Mouse (Mus musculus) adrenal gland, postnatal 4 days (tissue): ENCODE measurements around the gene Bcl2. TPM values are rescaled to one million over a fixed set of nuclear protein-coding genes. Genes with fewer than 3 reads are reported as not detected.

ENCODE experiments used
- DNase-seq, 2 experiments: peaks; one replicate each; pipeline ENCODE4 v3.0.0; 2021 to 2022; ENCODE audit warnings: low spot score in 2 of 2, mixed read lengths in 2 of 2
- total RNA-seq, 2 experiments: library from RNA; stranded (reverse); gene quantifications; 2 replicates each; pipeline ENCODE4 v1.2.3; 2021

Gene Bcl2
- total RNA-seq, 2 experiments from 2014 or later: 9.1 to 13.3 TPM

DNA sequence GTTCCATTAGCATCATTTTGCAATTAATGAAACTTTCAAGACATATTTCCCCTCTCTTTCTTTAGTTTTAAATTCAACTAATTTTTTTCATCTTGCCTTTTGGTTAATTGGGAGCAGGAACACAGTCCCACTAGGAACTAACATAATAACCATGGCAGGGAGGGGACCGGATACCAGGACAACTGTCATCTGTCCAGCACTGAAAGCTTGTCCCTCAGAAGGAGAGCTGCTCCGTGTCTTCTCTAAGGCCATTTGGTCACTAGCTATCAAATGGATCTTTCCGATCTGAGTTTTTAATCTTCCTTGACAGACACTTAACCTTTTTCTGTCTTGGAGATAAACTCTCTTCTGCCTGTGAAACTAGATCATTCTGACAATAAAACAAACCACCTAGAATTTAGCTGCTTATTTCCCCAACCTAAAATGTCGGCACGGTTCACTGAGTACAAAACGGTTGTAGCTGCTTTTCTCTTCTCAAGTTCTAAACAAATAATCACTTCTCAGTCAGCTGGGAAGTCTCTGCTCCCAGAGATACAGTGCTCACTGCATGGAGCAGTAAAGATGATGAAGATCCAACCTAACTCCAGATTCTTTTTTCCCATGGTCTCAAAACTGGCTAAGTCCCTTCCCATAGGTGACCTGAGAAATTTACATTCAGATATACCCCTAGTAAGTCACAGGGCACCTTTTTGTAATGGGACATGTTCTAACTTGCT lies 34.1 kb downstream of the Bcl2 start:
- DNase-seq: no peak

DNA sequence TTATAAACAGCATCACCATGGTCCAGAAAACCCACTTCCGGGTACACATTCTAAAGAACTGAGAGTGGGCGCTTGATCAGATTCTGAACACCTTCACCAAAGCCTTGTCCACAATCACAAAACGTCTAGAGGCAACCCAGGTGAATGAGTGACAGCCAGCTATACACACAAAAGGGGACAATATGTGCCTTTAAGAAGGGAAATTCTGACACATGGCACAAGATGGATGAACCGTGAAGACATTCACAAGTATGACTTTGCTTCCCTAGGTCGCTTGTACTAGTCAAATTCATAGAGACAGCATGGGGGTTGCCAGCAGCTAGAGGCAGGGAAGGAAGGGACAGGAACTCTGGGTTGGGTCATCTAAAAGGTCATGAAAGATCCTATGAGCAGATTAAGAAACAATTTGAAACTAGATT lies 36.0 kb downstream of the Bcl2 start:
- no peak for DNase-seq

DNA sequence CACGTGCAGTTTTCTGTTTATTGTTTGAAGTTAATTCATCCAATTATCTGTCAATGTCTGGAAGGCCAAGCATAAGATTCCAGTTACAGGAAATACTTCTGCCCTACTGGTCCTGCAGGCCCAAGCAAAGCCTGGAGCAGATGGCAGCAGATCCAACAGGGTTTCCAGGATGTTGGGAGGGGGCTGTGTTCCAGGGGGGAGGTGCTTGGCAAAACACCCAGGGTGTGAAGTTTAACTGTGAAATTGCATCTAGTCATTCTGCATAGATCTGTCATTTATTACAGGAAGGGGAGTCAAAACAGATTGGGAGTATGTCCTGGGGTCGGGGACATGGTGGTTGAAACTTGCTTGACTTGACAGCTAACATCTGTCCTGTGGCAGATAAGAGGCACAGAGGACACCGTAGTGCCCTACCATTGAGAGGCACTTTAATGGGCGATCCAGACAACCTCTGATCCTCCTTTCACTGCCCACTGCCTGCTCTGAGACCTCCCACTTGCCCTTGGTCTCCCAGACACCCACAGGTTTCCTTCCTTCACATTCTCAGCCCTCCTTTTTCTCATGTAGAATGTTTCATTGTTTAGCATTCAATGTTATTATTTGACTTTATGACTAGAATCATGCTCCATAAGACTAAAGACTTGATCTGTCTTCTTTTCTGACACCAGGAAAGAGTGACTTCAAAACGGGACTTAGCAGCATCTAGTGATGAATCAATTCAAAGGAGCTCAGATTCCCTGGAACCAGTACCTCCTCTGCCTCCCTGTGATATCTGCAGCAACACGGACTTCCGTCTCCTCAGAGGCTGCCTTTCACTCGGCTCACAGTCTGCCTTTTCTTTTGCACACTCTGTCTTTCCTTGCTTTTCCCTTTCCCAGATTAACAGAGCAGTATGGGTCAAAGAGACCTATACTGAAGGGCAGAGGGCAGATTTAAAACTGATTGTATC lies 47.7 kb downstream of the Bcl2 start:
- no peak for DNase-seq

DNA sequence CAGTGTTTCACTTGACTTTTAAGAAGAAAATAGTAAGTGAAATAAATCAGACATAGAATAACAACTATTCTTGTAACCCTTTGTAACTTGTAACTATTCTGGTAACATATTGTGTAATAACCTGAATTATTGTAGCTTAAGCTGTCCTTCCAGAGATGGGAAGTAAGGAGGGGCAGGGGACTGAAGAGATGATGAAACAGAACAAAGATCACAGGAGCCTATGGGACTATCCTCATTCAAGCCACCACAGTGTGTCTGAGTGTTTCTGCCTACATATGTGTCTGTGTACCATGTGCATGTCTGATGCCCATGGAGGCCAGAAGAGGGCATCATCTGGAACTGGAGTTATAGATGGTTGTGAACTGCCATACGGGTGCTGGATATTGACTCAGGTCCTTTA lies 49.1 kb downstream of the Bcl2 start:
- no peak for DNase-seq

DNA sequence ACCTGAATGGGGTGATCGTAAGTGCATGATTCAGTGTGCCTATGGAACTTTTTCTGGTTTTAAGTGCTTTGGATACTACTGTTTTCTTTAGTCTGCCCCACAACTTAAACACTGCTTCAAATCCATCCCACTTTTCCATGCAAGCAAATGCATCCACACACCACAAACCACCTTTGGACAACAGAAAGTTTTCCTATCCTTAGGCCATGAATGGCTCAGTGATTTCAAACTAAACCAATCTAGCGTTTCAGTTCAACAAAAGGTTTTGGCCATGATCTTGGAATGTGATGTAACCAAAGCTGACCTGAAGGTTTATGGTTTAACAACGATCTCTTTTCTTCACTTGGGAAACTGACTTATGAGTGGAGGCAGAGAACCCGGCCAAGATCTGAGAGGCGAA lies 51.6 kb downstream of the Bcl2 start:
- DNase-seq: no peak

DNA sequence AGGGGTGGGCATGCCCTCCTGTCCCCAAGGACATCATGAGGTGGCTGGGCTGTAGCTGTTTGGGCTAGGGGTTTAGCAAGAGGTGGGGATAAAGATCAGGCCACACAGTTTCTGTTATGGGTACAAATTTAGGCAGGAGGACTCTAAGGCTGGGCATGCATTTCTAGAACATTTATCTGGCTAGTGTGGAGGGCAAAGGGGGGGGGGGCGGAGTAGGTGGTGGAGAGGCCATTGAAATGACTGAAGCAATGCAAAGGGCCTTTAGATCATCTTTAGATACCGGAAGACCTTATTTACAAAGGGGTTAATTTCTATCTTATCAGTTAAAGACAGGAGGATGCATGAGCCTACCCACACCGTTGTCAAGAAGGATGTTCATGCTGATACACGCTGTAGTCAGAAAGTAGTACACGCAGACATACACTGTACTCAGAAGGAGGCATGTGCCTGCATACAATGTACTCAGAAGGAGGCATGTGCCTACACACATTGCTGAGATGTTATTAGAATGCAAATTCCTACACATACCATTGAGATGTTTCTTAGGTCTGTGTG lies 55.7 kb downstream of the Bcl2 start:
- no peak for DNase-seq

DNA sequence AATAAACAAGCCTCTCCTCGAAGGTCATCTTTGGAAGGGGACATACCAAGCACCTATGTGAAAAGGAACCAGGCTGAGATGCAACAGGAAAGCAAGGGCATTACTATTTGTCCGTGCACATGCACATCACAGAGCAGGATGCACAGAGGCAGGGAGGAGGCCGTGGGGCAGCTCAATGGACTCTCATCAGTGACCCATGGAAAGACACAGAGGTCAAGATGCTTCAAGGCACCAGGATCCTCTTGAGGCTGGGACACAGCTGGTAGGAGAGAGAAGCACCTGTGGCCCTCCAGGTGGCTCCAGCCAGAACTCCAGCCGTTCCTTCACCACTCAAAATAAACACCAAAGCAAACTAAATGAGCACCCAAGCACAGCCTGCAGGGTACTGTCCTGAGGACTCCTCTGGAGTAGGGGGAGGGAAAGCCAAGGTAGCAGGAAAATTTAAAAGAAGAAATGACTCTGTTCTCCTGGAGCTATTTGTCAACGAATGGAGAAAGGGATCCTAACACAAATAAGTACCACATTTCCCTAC lies 57.8 kb downstream of the Bcl2 start:
- no peak for DNase-seq

DNA sequence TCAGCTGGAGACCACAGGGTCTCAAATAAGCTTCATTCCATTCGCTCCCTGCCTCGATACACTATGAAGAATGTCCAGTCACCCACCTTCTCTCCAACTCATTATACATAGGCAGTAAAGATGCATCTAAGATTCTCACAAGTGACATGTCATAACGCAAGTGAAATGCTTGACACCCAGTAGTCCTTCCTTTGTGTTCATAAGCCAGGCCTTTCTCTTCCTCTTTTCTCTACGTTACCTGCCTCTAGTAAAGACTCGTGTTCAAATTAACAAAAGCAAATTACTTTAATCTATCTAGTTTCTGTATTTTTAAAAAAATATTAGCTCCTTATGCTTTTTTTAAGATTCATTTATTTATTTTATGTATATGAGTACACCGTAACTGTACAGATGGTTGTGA lies 59.8 kb downstream of the Bcl2 start:
- no peak for DNase-seq

DNA sequence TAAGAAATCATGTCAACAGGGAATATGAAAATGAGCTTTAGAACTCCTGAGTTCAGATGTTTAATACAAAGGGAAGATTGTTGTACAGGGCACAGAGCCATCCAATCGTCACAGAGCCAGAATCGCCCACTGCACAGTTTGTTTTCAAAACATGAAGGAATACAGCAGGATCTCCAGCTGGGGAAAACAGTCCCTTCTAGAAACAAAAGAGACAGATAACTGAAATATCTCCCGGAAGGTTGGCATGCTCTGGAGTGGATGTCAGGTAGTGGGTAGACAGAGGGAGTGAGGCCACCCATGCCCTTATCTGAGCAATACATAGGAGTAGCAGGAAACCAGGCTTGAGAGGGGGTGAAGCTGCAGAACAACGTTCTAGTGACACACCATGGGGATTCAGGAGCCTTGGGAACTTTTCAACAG lies 60.6 kb downstream of the Bcl2 start:
- DNase-seq: no peak

DNA sequence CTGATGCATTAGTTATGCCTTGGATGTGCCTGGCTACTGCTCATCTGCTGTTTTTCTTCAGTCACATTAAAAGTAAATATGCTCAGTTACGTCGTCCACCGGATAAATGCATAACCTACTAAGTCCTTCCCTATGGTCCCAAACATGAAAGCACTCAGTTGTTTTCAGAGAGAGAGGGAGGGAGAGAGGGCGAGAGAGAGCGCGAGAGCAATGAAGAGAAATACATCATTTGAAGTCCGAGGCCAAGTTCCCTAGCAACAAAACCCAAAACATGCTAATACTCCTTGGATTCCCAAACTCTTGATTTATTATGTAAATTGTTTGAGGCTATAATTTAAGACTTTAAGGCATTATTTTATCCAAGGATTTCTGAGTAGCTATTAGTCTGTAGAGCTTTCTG lies 62.9 kb downstream of the Bcl2 start:
- no peak for DNase-seq

DNA sequence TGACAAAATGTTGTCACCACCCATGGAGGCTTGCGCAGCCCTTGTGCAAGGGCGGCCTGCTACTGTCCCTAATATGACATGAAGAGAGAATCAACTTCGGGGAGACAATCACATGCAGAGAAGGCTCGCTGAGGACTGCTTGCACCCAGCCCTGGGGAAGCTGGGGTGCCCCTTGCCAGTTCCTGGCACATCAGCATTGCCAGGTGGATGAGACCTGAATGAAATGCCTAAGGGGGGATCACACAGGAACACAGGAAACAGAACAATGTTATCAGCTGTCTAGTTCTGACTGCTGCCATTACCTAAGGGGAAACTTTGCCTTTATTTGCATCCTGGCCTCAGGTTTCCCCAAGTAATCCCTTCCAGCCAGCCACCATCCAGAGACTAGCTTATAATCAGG lies 63.6 kb downstream of the Bcl2 start:
- no peak for DNase-seq

DNA sequence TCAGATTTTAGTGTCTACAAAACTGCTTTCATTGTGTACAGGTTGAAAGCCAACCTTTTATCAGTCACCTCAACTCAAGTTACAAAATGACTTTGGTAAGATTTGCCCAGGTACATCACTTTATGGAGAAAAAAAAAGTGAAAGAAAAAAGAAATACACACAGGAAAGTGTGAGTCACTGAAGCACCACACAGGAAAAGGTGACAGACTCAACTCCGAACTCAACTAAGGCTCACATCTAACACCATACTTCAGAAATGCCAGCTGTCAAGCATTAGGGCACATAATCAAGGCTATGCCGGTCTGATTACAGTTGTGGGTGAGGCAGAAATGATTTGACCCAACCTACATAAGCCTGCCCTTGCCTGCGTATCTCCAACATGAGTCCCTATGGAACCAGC lies 66.7 kb downstream of the Bcl2 start:
- no peak for DNase-seq

DNA sequence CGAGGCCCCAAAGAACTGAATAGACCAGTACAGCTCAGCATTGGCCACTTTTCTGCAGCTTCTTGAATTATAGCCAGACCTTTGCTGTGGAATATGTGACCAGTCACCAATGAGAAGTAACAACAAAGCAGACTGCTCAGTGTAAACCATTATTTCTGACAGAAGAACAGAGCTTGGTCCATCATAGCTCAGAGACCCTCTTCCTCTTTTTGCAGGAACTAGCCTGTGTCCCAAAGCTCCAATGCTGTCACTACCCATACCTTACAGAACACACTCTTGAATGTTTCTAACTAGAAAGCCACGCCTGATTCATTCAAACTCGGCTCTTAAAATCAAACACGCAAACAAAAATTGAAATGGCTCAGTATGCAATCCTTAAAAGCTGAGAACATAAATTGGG lies 69.5 kb downstream of the Bcl2 start:
- DNase-seq: no peak

DNA sequence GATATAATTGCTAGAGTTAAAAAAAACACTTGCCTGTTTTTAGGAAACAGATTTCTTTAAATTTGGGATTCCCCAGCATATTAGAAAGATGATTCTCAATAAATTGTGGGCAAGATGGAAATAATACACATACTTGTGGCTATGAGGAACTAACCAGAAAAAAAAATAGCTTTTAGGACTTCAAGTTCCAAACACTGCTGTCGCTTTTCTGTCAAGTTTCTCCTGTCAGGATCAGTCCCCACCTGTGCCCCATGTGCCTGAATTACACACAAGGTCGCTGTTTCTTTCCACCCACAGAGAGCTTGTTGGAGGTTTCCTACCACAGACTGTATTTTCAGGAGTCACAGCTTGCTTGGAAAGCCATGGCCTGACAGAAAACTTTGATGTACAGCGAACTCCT lies 70.5 kb downstream of the Bcl2 start:
- DNase-seq: no peak

DNA sequence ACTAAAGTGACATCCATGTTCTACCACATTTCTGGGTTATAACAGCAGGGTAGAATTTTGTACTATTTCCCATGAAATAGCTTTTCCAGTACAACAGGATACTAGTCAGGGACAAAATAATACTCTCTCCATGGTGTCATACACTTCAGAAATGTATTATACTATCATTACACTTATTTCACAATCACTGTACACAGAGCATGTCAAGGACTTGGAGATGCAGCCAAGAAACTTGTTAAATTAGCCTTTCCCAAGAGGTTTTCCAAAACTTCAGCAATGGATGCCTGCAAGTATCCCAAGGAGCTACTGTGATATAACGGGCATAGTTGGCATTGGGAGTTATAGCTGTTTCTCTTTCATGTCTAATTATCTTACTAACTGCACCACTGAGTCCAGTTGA lies 73.5 kb downstream of the Bcl2 start:
- DNase-seq: no peak

DNA sequence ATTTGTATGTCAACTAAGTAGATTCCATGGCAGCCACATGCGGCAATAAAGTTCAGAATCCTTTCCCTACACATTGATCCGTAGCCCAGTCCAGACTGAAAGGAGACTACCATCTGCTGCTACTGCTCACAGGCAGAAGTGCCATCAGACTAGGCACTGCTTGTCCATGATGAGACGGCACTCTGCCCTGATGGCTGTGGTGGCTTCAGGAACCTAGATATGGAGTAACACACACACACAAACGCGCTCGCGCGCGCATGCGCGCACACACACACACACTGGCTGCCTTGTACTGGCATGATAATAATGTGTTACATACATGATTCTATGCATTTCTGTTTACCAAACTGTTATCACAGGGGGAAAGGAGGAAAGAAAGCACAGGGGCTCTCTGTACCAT lies 76.4 kb downstream of the Bcl2 start:
- DNase-seq: no peak

DNA sequence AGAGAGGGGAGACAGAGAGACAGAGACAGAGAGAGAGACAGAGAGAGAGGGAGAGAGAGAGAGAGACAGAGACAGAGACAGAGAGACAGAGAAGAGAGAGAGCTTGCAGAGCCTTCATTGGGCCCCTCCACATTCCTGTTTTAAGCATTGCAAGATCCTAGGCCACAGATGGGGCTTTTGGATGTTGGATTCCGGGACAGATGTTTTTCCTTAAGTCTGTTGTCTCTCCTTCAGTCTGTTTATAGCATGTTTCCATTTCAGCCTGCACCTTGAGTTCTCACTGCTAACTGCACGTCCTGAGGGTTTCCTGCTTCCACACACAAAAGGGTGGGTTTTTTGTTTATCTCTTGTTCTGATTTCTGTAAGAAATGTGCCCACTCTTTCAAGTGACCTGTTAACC lies 77.4 kb downstream of the Bcl2 start:
- DNase-seq: no peak

DNA sequence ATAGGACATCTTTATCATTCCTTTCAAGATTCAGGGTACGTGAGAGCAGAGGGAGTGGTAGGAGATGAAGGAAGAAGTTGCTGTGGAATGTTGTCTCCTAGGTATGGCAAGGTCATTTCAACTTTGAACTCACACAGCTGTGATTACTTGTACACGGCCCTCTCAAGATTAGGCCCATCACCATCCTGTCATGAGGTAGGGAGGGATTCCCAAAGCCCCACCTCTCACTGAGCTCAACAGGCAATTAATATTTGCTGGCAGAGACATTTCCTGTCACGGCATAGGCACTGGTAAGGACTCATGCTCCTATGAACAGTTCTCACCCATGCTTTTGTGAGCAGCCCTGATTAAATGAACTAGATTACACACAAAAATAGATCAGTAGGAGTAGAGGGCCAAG lies 80.9 kb downstream of the Bcl2 start:
- no peak for DNase-seq

DNA sequence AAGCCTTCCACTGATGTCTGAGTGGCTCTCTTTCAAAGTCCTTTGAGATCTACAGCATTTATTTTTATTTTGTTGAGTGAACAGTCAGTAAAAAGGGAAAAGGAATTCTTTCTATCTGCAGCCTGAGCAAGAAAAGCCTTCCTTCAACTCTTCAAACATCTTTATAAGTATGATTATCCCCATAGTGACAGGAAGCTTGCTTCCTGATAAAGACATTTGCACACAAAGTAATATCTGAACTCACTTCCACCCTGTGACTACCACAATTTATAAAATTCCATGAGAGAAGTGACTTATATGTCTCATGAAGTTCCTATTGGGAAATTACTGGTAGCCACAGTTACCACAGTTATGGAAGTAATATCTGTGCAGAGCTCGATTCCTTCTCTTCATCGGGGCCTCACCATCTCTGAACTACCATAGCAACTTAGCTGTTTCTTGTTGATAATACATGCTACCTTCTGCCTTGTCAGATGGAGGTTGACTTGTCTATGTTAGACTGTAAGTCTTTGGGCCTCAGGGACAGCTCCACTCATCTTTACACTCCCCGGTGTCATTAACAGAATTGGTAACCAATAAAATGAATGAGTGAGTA lies 82.1 kb downstream of the Bcl2 start:
- DNase-seq: no peak

DNA sequence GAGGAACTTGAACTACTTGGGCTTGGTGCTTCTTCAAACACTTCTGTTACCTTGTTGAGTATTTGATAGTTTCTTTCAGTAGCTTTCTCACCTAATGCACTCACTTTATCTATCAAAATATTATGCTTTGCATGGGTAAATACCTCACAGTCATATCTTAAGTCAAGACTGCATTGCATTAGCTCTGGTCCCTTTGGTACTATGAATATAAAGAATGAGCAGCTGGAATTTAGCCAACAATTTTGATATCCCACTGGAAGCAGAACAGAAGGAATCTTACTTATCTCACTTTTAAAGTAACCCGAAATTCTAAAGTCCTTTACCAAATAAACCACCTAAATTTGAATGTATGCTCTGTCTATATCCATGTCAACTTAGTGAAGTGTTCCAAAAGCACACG lies 83.1 kb downstream of the Bcl2 start:
- DNase-seq: no peak

DNA sequence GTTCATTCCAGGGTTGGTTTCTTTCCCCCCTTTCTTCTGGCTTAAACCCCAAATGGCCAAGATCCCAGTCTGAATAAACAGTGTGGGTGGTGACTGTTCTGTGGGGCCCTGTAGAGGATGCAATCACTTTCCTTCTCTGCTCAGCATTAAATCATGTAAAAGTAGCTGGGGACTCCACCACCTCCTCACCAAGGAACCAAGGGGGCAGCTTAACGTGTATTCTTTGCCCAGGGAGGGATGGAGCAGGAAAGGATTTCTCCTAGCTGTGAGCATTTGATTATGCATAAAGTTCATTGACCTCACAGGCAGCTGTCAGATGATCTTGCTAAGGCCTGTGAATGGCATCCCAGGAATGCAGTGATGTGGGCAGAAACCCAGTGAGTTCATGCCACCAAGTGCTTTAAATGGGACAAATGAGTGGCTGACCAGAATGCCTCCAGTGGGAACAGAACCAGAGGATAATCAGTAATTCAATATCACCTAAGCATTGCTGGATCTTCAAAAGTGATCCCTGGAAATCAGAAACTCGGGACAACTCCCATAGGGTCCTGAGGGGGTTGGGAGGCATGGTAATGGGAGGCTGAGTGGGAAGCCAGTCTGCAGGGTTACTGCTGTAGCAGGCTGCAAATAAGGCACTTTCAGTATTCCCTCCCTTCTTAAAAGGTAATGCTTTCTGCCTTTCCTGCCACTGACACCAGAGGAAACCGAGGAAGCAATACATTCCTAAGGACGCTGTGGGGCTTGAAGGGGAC lies 84.0 kb downstream of the Bcl2 start:
- no peak for DNase-seq
